Comparison of ENCODE assay signal across 20 mouse cellular contexts in genomic region chr7:31036917-31037316, GRCm38 (mm10). TPM values are rescaled to one million over a fixed set of nuclear protein-coding genes. Genes with fewer than 3 reads are reported as not detected.
DNase-seq lines count a peak whose midpoint lies in the region; ATAC-seq and TF ChIP-seq lines count a peak whose summit lies in the region.
"Had no signal": no experiment of that assay in that cellular context is flagged by ENCODE, and none has a peak within 500 bp of the region (broad histone marks: within the 10 kb centered on the region; RNA-seq: fewer than 3 reads in every experiment).

No protein-coding gene starts in this region.

- peak; percentile 22 for DNase-seq in lung, postnatal 36 days
- DNase-seq in lung, adult 2 months = no peak
- peak; percentile 52 for DNase-seq in CH12.LX (ENCODE audit: extremely low read depth)
- DNase-seq in natural killer cell, adult 2 months (ENCODE audit: low spot score in 2 of 2) = peak; percentile 39 to 45
- no peak for DNase-seq in kidney, adult 8-10 months
- DNase-seq in heart, adult 8-10 months (ENCODE audit: low spot score) = no peak
- DNase-seq: adrenal gland, postnatal 25 days; heart, postnatal 4 days; spleen, adult 18-20 months had no signal

- no peaks in the 10 kb centered on the region for H3K79me2 ChIP-seq in CH12.LX (replicated peaks; ENCODE audit: control insufficient read depth, extremely low read depth, insufficient read depth, poor library complexity, severe bottlenecking)

- no peak overlapping the region for H3K4me3 ChIP-seq in lung, adult 2 months (replicated peaks; ENCODE audit: extremely low read depth, low read depth, low read length)
- H3K4me3 ChIP-seq in CH12.LX (replicated peaks in 1 of 3; ENCODE audit: low read depth in 2 of 3, low read length in 2 of 3, poor library complexity in 1 of 3) = no peak overlapping the region
- no peak overlapping the region for H3K4me3 ChIP-seq in bone marrow, adult 2 months (replicated peaks; ENCODE audit: control insufficient read depth, low read depth, low read length)
- H3K4me3 ChIP-seq: embryonic facial prominence, embryonic 15.5 days; forebrain, embryonic 13.5 days had no signal

- no peak for TF ChIP-seq CTCF in lung, adult 2 months (IDR thresholded peaks at IDR 0.05; ENCODE audit: insufficient read depth, low read length)
- TF ChIP-seq CTCF in CH12.LX (conservative IDR thresholded peaks at IDR 0.05 in 1 of 2, IDR thresholded peaks at IDR 0.05 in 1 of 2; ENCODE audit: low read depth in 2 of 2, low read length in 2 of 2) = no peak
- no peak for TF ChIP-seq CTCF in bone marrow, adult 2 months (IDR thresholded peaks at IDR 0.05; ENCODE audit: control insufficient read depth, insufficient read depth, low read length)

- no peak for TF ChIP-seq EP300 in CH12.LX (IDR thresholded peaks at IDR 0.05; ENCODE audit: low read length)

- H3K9me3 ChIP-seq in CH12.LX (replicated peaks; ENCODE audit: low read length) = no peaks in the 10 kb centered on the region
- H3K9me3 ChIP-seq: embryonic facial prominence, embryonic 15.5 days; forebrain, embryonic 13.5 days had no signal

- WGBS in lung, adult 2 months = 71% methylated on average over 7 of the region's 7 CpGs
- WGBS in bone marrow, adult 2 months = 32% methylated on average over 7 of the region's 7 CpGs

- no peak for TF ChIP-seq POLR2A in lung, adult 2 months (IDR thresholded peaks at IDR 0.05; ENCODE audit: borderline replicate concordance, extremely low read depth, low read depth, low read length)
- TF ChIP-seq POLR2A in CH12.LX (IDR thresholded peaks at IDR 0.05; ENCODE audit: low read depth, low read length) = no peak
- TF ChIP-seq POLR2A in bone marrow, adult 2 months (IDR thresholded peaks at IDR 0.05; ENCODE audit: borderline replicate concordance, control insufficient read depth, low read depth, low read length) = no peak

- ATAC-seq in cerebellum, adult (ENCODE audit: insufficient number of reproducible peaks, low FRiP score, low TSS enrichment) = no peak
- ATAC-seq: forebrain, embryonic 13.5 days had no signal

- H3K27ac ChIP-seq in CH12.LX (ENCODE audit: insufficient read depth, low read depth) = no peak overlapping the region
- H3K27ac ChIP-seq in bone marrow, adult 2 months (ENCODE audit: control insufficient read depth, insufficient read depth, low read depth, low read length, poor library complexity) = peak overlapping the region; percentile 19; the same call in 1 of the 2 replicates
- H3K27ac ChIP-seq: embryonic facial prominence, embryonic 15.5 days; forebrain, embryonic 13.5 days had no signal

- no peaks in the 10 kb centered on the region for H3K27me3 ChIP-seq in CH12.LX (replicated peaks)

- peaks cover 0 to 64% of the 10 kb centered on the region in 2 experiments for H3K36me3 ChIP-seq in CH12.LX (replicated peaks in 1 of 2; ENCODE audit: control insufficient read depth in 1 of 2, insufficient read depth in 1 of 2, low read length in 1 of 2)
- H3K36me3 ChIP-seq: embryonic facial prominence, embryonic 15.5 days had no signal

- H3K4me2 ChIP-seq in CH12.LX (ENCODE audit: insufficient read depth, low read depth, poor library complexity, severe bottlenecking) = no peak overlapping the region
- H3K4me2 ChIP-seq: embryonic facial prominence, embryonic 15.5 days; forebrain, embryonic 13.5 days; heart, embryonic 11.5 days; liver, embryonic 11.5 days had no signal

- no peak for TF ChIP-seq RAD21 in CH12.LX (IDR thresholded peaks at IDR 0.05; ENCODE audit: low read depth, low read length)

- peaks cover 8% of the 10 kb centered on the region for H3K4me1 ChIP-seq in lung, adult 2 months (ENCODE audit: control insufficient read depth, insufficient read depth, low read length)
- peaks cover 19 to 68% of the 10 kb centered on the region in 2 experiments for H3K4me1 ChIP-seq in CH12.LX (ENCODE audit: control insufficient read depth in 1 of 2, insufficient read depth in 2 of 2)
- H3K4me1 ChIP-seq in bone marrow, adult 2 months (ENCODE audit: control insufficient read depth, insufficient read depth, low read length) = peaks cover 19% of the 10 kb centered on the region

- H3K9ac ChIP-seq in CH12.LX (ENCODE audit: insufficient read depth, low read depth) = no peak overlapping the region
- H3K9ac ChIP-seq: embryonic facial prominence, embryonic 15.5 days; forebrain, embryonic 13.5 days had no signal

- in situ Hi-C loops in CH12.LX (cut with MboI; ENCODE audit: low pct_ligation_motif_present, low pct_unique_long_range_greater_than_20kb, low sequenced_read_pairs) = no loop called here

- dilution Hi-C loops in CH12.LX (cut with MboI; ENCODE audit: extremely low pct_ligation_motif_present, extremely low pct_unique_long_range_greater_than_20kb, low sequenced_read_pairs) = no loop called here

TF ChIP-seq in CH12.LX, 34 proteins besides CTCF, POLR2A, EP300 and RAD21:
- TF ChIP-seq GABPA (IDR thresholded peaks at IDR 0.05; ENCODE audit: insufficient replicate concordance, low read depth, low read length) (no peak), UBTF (IDR thresholded peaks at IDR 0.05; ENCODE audit: low read depth, low read length) (no peak), SMC3 (IDR thresholded peaks at IDR 0.05; ENCODE audit: low read depth, low read length) (no peak), POLR2AphosphoS2 (IDR thresholded peaks at IDR 0.05; ENCODE audit: low read depth, low read length) (no peak), USF2 (conservative IDR thresholded peaks at IDR 0.05; ENCODE audit: low read depth, low read length) (peak; percentile 26), IRF4 (IDR thresholded peaks at IDR 0.05; ENCODE audit: low read depth, low read length) (no peak), BHLHE40 (IDR thresholded peaks at IDR 0.05; ENCODE audit: low read depth, low read length) (no peak), MAFK (IDR thresholded peaks at IDR 0.05; ENCODE audit: insufficient replicate concordance, low read length) (no peak), MXI1 (IDR thresholded peaks at IDR 0.05; ENCODE audit: low read depth, low read length) (no peak), E2F4 (IDR thresholded peaks at IDR 0.05; ENCODE audit: insufficient replicate concordance, low read depth, low read length) (no peak), USF1 (IDR thresholded peaks at IDR 0.05; ENCODE audit: low read depth, low read length) (peak; percentile 47), HCFC1 (IDR thresholded peaks at IDR 0.05; ENCODE audit: low read depth, low read length) (no peak)
TF ChIP-seq in CH12.LX: peak in this region for 2.

RNA-seq across cellular contexts. Expression of gene Fxyd5, which starts 5.4 kb away (rescaled TPM):
- 156 and 178 TPM in 2 replicates for polyA plus RNA-seq in lung, adult 2 months (2012; rRNA removed)
- total RNA-seq in CH12.LX (2012; rRNA removed) (71.6 and 73.2 TPM in 2 replicates), CH12.LX (2014; rRNA removed) (38.3 and 43.8 TPM in 2 replicates)
- 96.8 and 124 TPM in 2 replicates for polyA plus RNA-seq in CH12.LX (2012; ENCODE audit: insufficient read length, low read depth)
- polyA plus RNA-seq in bone marrow, adult 2 months (2011; ENCODE audit: insufficient read depth, insufficient read length, low replicate concordance, missing spikeins) = 85.0 and 239 TPM in 2 replicates
- 10 to 100 TPM; 22.7 to 35.0 (median 28.4) TPM for total RNA-seq in heart, adult 8-10 months (2022)

RNA-seq across cellular contexts. Expression of gene Fxyd7, which starts 14.3 kb away (rescaled TPM):
- 7.5 and 10.6 TPM in 2 replicates for polyA plus RNA-seq in lung, adult 2 months (2012; rRNA removed)
- total RNA-seq in CH12.LX (2012; rRNA removed) (not detected in 2 replicates), CH12.LX (2014; rRNA removed) (not detected in 2 replicates)
- not detected in 2 replicates for polyA plus RNA-seq in CH12.LX (2012; ENCODE audit: insufficient read length, low read depth)
- polyA plus RNA-seq in bone marrow, adult 2 months (2011; ENCODE audit: insufficient read depth, insufficient read length, low replicate concordance, missing spikeins) = not detected in 2 replicates
- total RNA-seq in heart, adult 8-10 months (2022) = 1 to 10 TPM in 2 of 4 experiments, under 1 TPM in 2; 0.49 to 1.5 (median 1.1) TPM
- polyA plus RNA-seq: C2C12; inflammation-experienced regulatory T-cells, adult 6 months had no signal

RNA-seq across cellular contexts. Expression of gene Fxyd1, which starts 20.1 kb away (rescaled TPM):
- polyA plus RNA-seq in lung, adult 2 months (2012; rRNA removed) = 330 and 336 TPM in 2 replicates
- total RNA-seq in CH12.LX (2012; rRNA removed) (not detected in 2 replicates), CH12.LX (2014; rRNA removed) (not detected in 2 replicates)
- polyA plus RNA-seq in CH12.LX (2012; ENCODE audit: insufficient read length, low read depth) = not detected in 2 replicates
- 7.8 and 16.2 TPM in 2 replicates for polyA plus RNA-seq in bone marrow, adult 2 months (2011; ENCODE audit: insufficient read depth, insufficient read length, low replicate concordance, missing spikeins)
- 1,000 to 10,000 TPM in 2 of 4 experiments, 100 to 1,000 TPM in 2; 843 to 1,156 (median 1,037) TPM for total RNA-seq in heart, adult 8-10 months (2022)

RNA-seq across cellular contexts. Expression of gene Lgi4, which starts 22.2 kb away (rescaled TPM):
- 6.8 TPM in 2 replicates for polyA plus RNA-seq in lung, adult 2 months (2012; rRNA removed)
- total RNA-seq in CH12.LX (2012; rRNA removed) (not detected in 2 replicates), CH12.LX (2014; rRNA removed) (not detected in 2 replicates)
- polyA plus RNA-seq in CH12.LX (2012; ENCODE audit: insufficient read length, low read depth) = not detected in 2 replicates
- polyA plus RNA-seq in bone marrow, adult 2 months (2011; ENCODE audit: insufficient read depth, insufficient read length, low replicate concordance, missing spikeins) = 0.23 and 2.3 TPM in 2 replicates
- total RNA-seq in heart, adult 8-10 months (2022) = 1 to 10 TPM; 2.6 to 3.8 (median 3.4) TPM
- polyA plus RNA-seq: neural tube, embryonic 14.5 days had no signal

RNA-seq across cellular contexts. Expression of gene Fxyd3, which starts 39.6 kb away (rescaled TPM):
- 16.4 and 43.2 TPM in 2 replicates for polyA plus RNA-seq in lung, adult 2 months (2012; rRNA removed)
- total RNA-seq in CH12.LX (2012; rRNA removed) (not detected in 2 replicates), CH12.LX (2014; rRNA removed) (not detected in 2 replicates)
- polyA plus RNA-seq in CH12.LX (2012; ENCODE audit: insufficient read length, low read depth) = 0.08 TPM in 1 of 2 replicates, not detected in the other
- not detected in 2 replicates for polyA plus RNA-seq in bone marrow, adult 2 months (2011; ENCODE audit: insufficient read depth, insufficient read length, low replicate concordance, missing spikeins)
- total RNA-seq in heart, adult 8-10 months (2022) = 1 to 10 TPM in 2 of 4 experiments, under 1 TPM in 2; 0.71 to 4.8 (median 1.6) TPM
- total RNA-seq: left cerebral cortex, postnatal 10 days had no signal
- polyA plus RNA-seq: forebrain, embryonic 13.5 days; midbrain, postnatal 0 days; neural tube, embryonic 14.5 days had no signal

Comparison
In these comparisons a context has a peak if more than half of its experiments do, and no peak if none do; other contexts are left out.
1. DNase-seq: peak in lung, postnatal 36 days (single experiment), CH12.LX (single experiment) and natural killer cell, adult 2 months (2 of 2); none in lung, adult 2 months (single experiment), kidney, adult 8-10 months (0 of 2) and heart, adult 8-10 months (single experiment).
2. RNA of gene Fxyd1, which starts 20.1 kb away (polyA plus RNA-seq): 330 to 336 TPM in lung, adult 2 months; 7.8 to 16.2 TPM in bone marrow, adult 2 months and not detected in CH12.LX; every median in the first group is over 10 times any median in the second.